Mouse (Mus musculus) adrenal gland, adult (tissue): ENCODE measurements at regions not wholly inside any gene's neighbourhood (a gene's known extent, or its start where the extent isn't known, plus 50 kb on each side); places are given as distances from the start of the nearest gene placed in this dataset.

ENCODE experiments used
- DNase-seq, 2 experiments: peaks; one replicate each; pipeline ENCODE4 v3.0.0; 2022 to 2023; ENCODE audit warnings: low spot score in 1 of 2; ENCODE audit not compliant: inconsistent age in 2 of 2

DNA sequence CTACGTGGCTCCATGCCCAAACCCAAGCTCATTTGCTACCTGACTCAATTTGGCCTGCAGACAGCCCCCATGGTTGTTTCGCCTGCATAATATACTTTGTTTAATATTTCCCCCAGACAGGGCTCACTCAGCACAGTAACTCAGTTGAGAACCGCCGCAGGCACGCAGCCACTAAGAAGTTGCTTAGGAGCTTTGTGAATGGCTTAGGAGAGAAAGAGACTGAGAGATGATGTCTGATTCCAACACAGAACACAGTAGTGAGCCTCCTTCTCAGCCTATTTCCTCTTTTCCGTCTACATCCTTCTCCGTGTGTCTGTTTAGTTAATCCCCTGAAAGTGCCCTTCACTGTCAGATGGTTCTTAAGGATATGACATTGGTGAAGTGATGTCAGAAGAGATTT is 429.9 kb downstream of the Tmem182 start:
- DNase-seq = no peak

DNA sequence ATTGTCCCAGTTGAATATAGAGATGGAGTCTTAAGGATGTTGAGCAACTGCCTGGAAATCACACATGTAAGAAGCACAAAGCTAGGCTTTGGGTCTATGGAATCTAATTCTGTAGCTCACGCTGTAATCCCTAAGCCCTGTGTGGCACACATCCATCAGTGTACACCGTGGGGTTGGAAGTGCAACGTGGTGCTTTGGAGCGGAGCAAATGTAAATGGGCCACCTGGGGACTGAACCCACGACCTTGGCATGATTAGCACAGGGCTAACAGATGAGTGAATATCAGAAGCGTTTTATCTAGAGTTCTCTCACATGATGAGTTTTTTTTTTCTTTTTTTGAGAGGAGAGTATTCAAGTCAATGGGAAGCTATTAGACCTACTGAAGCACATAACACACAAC is 437.6 kb downstream of the Tmem182 start:
- no peak for DNase-seq

DNA sequence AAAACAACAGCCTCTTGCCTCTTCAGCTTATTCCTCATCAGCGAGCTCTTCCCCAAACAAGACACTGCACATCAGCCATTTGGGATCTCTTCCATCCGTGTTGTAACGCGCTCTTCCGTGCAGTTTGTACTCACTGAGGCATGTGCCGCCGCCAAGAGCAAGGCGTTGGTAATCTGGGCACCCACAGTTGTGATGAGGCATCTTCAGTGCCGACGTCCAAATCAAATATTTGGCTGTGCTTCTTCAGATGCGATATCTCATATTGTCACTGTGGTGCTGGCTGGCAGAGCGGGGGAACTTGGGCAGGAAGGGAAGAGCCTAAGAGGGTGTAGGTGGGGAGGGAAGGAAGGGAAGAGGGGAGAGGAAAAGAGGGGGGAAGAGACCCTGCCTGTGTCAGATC is 439.2 kb downstream of the Tmem182 start:
- DNase-seq = no peak

DNA sequence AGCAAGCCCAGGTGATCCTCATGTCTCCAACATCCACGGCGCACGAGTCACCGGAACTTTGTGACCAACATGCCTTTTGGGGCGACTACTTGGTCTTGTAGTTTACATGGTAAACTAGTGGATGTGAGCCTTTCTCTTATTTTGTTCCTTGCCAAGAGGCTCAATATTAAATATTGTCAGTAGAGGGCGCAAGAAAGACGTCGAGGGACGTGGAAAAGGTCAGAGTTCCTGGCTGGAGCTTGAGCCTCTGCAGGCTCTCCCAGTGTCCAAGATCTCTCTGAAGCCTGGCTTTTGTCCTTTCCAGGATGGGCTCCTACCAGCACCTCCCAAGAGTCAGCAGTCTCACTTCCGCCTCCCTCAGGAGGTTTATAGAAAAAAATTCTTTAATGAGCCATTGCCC is 458.8 kb downstream of the Tmem182 start:
- DNase-seq = peak in 1 of 2 experiments; percentile 80

DNA sequence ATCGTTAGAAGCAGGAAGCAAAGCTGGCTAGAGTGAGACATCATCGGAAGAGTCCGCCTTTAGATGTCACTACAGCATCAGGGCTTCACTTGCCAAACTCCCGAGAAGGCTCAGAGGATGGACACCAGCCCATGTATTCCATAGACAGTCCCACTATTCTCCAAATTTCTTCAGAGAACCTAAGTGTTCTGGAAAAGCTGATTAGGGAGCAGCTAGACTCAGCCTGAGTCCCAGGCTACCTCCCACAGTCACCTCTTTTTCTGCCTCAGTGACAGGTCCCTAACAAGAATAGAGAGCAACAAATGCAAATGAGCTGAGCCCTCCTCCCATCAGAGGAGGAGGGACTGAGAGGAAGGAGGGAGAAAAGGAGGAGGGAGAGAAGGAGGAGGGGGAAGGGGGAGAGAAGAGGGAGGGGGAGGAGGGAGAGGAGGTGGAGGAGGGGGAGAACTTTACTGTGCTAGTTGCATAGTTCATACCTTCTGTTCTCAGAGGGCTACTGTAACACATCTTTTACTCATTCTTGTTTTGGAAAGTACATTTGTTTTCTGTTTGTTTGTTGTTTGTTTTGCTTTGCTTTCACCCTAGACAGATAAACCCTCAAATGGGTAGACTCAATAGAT is 465.8 kb downstream of the Tmem182 start:
- peak in 1 of 2 experiments; percentile 31 for DNase-seq

DNA sequence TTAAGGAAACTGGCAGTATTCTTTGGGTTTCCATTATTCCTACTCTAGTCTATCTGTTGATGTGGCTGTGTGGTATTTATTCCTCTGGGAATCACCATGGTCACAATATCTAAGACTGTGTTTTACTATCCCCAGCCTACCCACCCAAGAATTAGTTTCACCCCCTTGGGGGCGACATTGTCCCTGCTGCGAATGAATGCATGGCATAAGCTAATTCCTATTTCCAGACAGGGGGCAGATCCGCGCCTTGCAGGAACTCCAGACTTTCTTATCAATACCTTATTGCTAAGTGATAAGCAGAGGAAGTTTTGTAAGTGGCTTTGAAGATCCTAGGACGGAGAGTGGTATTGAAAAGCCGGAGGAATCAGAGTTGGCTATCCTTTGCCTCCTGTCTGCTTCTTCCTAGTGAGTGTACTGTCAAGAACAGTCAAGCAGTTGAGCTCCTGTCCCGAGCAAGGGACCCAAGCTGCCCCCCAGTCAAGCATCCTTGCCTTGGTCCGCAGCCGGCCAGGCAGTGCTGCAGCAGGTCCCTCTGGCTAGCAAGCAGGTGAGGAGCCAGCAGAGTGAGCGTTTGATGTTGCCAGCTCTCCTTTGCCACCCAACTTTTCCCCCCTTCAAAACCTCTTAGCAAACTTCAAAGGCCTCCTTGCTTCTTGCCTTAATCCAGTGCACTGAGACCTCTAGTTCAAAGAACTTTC is 469.3 kb downstream of the Tmem182 start:
- peak; percentile 16 to 67 for DNase-seq

DNA sequence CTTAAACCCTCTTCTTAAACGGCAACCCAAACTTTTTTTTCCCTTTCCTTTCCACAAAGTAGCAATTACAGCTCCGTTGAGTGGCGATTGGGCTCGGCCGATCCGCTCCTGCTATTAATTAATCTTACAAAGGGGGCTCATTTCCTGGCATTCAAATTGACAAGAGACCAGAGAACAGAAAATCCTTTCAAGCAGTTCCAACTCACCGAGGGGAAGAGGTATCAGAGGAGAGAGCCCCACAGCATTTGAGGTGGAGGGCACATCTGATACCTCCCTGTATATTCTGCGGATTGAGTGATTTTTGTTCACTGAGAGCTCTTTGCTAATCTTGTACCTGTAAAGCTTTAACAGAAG is 469.8 kb downstream of the Tmem182 start:
- peak in 1 of 2 experiments; percentile 27 for DNase-seq

DNA sequence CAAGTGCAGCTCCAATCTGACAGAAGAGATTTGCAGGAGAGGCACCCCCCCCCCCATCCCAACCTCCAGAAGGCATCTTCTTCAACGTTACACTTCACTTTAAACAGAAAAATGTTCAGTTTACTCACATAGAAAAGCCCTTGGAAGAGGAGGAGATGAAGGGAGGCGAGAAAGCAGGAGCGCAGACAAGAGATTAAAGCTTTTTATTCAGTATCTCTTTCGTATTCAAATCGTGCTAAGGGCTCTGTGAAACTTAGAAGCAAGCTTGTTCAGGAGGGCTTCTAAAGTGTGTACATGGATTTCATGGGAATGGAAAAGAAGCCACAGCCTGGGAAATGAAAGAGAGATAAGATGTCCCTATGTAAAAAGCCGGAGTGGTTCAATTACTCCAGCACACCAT is 470.2 kb downstream of the Tmem182 start:
- no peak for DNase-seq

DNA sequence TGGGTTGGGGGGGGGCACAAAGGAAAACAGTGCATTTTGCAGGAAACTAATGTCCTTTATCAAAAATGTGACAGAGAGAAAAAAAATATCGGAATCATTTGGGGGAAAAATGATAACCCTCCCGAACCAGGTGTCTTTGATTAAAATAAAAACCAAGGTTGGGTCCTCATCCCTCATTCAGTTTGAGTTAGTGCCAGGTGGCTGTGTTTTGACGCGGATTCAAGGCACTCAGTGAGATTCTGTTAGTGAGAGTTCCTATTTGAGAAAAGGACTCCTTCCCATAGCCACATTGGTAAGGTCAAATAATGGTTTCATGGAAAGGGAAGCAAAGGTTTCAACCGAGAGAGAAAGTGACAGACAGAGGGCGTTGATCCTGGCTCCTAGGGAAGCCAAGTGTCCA is 470.9 kb downstream of the Tmem182 start:
- no peak for DNase-seq

DNA sequence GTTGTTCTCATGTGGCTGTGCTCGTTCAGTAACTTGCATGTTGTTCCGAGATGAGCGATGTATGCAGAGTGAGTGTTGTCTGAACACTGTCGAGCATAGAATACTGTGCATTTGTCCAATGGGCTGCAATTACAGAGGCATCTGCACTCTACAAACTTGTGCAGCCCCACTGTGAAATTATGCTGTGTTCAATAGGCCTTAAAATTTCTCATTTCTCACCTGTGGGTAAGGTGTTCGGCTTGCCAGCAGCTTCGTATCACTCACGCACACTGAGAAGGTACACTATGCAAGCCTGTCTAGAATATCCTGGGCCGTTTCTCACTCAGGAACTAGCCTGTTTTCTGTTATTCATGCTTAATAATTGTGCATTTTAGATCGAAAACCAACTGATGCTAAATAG is 479.8 kb downstream of the Tmem182 start:
- DNase-seq = no peak

DNA sequence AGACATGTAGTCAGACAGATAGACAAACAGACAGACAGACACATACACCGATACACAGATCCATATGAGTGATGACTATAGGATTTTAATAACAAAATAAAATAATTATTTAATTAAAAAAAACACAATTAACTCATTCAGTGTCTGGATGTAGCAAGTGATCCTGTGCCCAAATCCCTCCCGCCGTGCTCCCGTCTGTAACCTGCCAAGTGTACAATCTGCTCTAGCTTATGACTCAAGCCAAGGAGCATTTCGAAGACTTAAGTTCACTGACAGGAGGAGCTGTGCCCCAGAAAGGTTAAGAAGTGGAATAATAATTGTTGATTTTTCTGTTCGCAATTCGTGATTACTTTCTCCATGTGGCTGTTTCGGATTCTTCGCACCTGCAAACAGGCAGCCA is 480.8 kb downstream of the Tmem182 start:
- no peak for DNase-seq

DNA sequence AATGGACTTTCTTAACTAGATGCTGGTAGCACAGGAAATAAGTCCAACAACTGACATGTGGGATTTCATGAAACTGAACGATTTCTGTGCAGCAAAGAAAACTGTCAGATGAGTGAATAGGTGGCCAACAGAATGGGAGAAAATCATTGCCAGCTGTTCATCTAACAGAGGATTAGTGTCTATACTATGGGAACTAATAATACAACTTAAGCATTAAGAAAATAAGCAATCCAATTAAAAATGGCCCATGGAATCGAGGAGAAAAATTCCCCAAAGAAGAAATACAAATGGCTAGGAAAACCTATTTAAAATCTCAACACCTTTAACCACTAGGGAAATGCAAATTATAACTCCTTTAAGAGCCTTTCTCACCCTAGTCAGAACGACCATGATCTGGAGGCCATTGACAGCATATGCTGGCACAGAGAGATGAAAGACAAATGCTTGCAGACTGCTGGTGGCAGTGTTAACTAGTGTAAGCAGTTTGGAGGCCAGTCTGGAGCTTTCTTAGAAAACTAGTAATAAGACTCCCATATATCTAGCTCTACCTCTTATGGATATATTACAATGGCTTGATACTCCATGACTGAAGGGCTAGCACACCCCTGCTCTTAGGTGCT is 521.6 kb downstream of the Tmem182 start:
- DNase-seq = peak in 1 of 2 experiments; percentile 21

DNA sequence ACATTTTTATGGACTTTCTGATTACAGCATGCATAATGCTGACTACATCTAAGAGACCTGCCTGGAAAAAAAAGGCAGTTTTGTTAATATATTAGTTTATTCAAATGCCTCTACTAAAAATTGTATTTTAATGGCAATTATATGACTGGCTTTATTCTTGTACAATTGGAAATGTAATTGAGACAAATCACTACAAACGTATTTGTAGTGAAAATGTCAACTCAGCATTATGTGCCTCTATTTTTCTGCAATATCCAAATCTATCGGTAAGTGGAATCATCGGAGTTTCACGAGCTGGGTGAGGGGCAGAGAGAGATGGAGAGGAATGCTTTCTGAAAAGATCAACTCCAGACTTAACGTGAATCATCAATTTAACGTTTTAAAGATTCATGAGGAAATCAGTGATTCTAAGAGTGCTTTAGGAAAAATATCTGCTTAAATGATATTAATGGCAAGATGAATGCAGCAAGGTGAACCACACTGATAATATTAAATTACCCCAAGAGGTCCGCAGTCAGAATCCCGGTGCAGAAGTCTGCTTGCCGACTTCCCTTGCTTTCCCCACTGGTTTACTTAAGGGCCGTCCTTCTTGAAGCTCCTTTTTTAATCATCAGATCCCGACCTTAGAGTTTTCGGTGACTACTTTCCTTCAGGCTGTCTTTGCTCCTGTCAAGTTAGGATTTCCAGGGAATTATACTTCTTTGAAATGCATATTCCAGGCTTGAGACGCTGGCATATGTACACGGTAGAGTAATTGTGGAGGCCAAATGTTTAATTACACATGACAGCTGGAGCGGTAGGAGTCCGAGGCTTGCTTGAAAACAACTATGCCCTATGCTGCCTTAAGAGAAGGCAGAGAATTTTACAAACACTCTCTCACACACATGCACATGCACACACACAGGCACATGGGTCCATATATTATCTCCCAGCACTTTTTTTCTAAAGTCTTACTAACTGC is 544.7 kb downstream of the Tmem182 start:
- no peak for DNase-seq

DNA sequence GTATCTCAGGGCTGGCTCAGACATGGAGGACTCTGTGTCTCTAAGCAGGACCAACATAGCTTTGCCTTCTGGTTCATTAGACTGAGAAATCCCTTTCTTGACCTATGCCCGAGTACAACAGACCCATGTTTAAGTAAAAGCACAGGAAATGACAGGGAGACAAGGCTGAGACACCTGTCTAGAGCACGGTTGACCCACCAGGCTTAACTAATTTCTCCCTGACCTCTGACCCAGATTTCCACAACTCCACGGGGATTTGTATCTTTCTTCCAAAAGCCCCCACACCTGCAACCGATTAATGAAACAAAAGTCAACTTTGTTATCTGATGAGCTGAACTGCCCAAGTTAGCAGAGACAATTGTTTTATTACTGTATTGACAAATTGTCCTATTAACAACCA is 553.7 kb downstream of the Tmem182 start:
- DNase-seq = no peak

DNA sequence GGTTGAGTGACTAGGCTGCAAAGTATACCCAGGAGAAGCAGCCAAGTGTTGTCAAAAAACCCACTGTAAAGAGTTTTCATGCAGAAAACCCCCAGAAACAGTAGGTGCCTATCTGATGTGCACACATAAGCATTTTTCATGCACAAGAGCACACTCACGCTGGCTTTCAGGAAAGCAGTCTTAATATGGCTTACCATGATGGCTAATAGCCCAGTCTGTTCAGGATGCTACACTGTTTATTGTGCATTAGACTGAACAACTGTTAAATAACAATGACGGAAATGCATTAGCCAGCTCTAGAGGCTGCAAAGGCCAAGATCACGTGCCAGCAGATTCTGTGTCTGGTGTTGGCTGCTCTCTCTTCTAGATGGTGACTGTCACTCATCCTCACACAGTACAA is 556.1 kb downstream of the Tmem182 start:
- no peak for DNase-seq

DNA sequence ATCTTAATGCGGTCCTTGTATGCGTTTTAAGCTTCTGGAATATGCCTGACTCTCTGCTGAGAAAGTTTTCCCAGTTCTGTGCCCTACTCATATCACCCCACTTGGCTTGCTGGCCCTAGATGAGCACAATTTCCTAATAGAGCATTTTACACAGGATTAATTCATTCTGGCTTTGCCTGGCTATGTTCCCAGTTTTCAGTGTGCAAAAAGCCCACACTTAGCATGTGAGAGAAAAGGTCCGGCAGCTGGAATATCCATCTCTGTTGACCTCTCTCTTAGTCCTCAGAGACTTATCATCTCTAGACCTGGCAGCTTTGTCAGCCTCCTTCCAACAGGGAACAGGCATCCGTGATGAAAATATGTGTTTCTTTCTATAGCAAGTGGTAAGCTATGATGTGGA is 574.6 kb downstream of the Tmem182 start:
- no peak for DNase-seq

DNA sequence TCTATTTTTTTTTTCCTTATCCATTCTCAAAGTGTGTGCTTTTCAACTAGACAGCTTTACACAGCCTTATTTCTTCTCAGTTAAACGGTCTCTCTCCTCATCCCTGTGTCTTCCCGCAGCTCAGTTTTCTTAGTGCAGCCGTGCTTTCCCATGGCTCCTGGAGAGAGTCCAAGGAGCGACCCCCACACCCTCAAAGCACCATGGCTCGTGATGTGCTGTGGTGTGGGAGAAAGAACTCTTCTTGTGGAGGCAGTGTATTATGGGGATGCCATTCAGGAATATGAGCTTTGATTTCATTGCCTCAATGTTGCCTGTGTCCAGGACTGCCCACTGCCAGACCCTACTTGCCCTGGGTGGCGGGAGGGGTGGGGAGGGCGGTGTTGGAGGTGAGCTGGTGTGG is 576.1 kb downstream of the Tmem182 start:
- no peak for DNase-seq

DNA sequence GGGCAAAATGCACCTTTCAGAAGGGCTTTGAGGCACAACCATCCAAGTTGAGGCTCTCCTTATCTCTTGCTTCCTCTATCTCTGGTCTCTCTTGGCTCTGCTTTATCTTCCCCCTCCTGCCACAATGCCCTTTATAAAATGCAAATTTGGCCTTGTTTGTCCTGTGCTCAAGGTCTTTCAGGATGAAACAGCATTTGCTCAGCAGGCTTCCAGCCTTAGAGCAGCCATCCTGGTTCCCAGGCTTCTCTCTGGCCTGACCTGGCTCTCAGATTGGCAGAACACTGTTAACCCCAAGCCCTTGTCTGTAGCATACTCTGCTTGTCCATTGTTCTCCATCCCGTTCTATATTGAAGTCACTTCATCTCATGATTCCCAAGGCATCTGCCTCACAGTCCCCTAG is 579.3 kb downstream of the Tmem182 start:
- DNase-seq = peak; percentile 77 to 80

DNA sequence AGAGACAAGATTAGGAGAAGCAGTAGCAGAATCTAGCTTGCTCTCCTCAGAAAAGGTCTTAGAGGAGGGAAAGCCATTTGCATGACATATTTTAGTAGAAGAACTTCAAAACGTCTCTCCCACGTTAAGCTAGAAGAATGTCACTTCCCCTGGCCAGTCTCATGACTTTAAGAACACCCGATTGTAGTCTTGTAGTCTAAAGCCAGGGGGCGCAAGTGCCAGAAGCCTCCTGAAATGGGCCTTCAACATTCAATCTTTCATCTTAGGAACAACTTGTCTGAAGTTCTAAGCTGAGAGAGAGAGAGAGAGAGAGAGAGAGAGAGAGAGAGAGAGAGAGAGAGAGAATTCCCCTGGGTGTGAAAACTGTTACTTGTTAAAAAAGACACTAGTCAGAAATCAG is 581.0 kb downstream of the Tmem182 start:
- no peak for DNase-seq

DNA sequence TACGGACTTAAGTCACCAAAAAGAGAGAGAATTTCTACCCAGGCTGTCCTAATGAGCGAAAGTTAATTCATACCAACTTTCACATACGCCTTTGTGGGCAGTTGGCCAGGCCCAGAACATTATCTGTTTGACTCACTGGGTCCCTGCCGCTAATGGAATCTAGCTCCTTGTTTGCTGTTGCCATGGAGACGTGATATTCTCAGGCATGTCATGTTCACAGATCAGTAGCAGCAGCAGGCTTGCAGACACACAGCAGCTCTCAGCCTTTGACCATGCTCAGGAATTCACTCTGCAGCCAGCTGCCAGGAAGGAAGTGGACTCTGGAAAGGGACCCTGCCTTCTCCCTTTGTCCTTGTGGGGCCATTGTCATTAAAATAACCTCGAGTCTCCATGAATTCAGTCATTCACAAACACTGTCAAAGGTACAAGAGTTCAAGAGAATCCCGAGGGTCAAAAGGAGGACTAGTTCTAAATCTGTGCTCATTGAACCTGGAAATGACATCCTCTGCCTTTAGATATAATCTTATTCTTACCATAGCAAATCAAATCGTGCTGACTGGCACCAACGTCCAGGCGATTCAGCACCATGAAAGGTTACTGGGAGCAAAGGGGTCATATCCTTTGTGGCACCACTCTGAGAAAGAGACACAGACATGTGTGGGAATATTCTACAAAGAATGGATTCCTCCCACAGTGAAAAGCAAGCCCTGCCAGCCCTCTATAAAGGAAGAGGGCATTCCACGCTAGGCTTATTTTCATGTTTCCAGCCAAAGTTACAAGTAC is 584.9 kb downstream of the Tmem182 start:
- DNase-seq = peak; percentile 85 to 92

DNA sequence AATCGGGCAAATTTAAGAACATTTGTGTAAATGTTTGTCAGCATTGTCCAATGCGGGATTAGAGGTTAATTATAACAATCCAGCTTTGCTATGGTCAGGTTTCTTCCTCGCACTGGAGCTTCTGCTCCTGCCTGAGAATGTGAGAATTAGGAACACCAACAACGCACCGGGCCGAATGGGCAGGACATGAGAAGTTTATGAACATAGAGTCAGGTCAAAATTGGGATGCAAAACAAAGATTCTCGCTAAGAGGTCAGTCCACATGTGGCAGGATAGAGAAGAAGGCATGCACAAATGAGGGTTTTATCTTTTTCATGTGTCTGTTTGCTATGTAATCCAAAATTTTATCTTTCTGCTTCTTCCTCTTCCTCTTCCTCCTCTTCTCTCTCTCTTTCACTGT is 585.7 kb downstream of the Tmem182 start:
- DNase-seq = no peak
